Mouse (Mus musculus): ENCODE measurements at regions not wholly inside any gene's neighbourhood (a gene's known extent, or its start where the extent isn't known, plus 50 kb on each side); places are given as distances from the start of the nearest gene placed in this dataset.
A peak's percentile ranks its signal among the peaks of the same experiment; 100 is the strongest.

- no peaks in the 10 kb centered on the region for H3K27me3 ChIP-seq (replicated peaks)
- H3K4me1 ChIP-seq, result no peaks in the 10 kb centered on the region
- no peak overlapping the region for H3K4me3 ChIP-seq (replicated peaks)
- TF ChIP-seq FLI1 (IDR thresholded peaks at IDR 0.05; ENCODE audit: low read length) (no peak), GATA1 (IDR thresholded peaks at IDR 0.05; ENCODE audit: borderline replicate concordance, low read length) (no peak)
- H3K36me3 ChIP-seq (replicated peaks; ENCODE audit: low read length), result no peaks in the 10 kb centered on the region
- H3K9me3 ChIP-seq, result no peaks in the 10 kb centered on the region
These were observed 382.3 kb downstream of the Mllt3 start for GRCm38 (mm10) chr4:87650837-87651236.

- H3K4me3 ChIP-seq (replicated peaks), result no peak overlapping the region
- H3K9me3 ChIP-seq, result peaks cover 3% of the 10 kb centered on the region
- H3K4me1 ChIP-seq, result no peaks in the 10 kb centered on the region
- H3K27me3 ChIP-seq (replicated peaks), result no peaks in the 10 kb centered on the region
- TF ChIP-seq GATA1 (IDR thresholded peaks at IDR 0.05; ENCODE audit: borderline replicate concordance, low read length), result no peak
- no peak for TF ChIP-seq FLI1 (IDR thresholded peaks at IDR 0.05; ENCODE audit: low read length)
- no peaks in the 10 kb centered on the region for H3K36me3 ChIP-seq (replicated peaks; ENCODE audit: low read length)
These were observed 382.8 kb downstream of the Mllt3 start for GRCm38 (mm10) chr4:87650393-87650792.

GRCm38 (mm10) chr4:87648919-87649318 lies 384.2 kb downstream of the Mllt3 start:
- H3K4me1 ChIP-seq, result no peaks in the 10 kb centered on the region
- H3K4me3 ChIP-seq (replicated peaks), result no peak overlapping the region
- TF ChIP-seq FLI1 (IDR thresholded peaks at IDR 0.05; ENCODE audit: low read length) (no peak), GATA1 (IDR thresholded peaks at IDR 0.05; ENCODE audit: borderline replicate concordance, low read length) (no peak)
- H3K9me3 ChIP-seq, result peaks cover 13% of the 10 kb centered on the region
- no peaks in the 10 kb centered on the region for H3K36me3 ChIP-seq (replicated peaks; ENCODE audit: low read length)
- H3K27me3 ChIP-seq (replicated peaks), result no peaks in the 10 kb centered on the region

- Histone ChIP-seq H3K9me3 (peaks cover 13% of the 10 kb centered on the region), H3K36me3 (replicated peaks; ENCODE audit: low read length) (no peaks in the 10 kb centered on the region), H3K27me3 (replicated peaks) (no peaks in the 10 kb centered on the region), H3K4me3 (replicated peaks) (peak overlapping the region; percentile 50), H3K4me1 (no peaks in the 10 kb centered on the region)
- TF ChIP-seq GATA1 (IDR thresholded peaks at IDR 0.05; ENCODE audit: borderline replicate concordance, low read length), result no peak
- TF ChIP-seq FLI1 (IDR thresholded peaks at IDR 0.05; ENCODE audit: low read length), result no peak
These were observed 384.9 kb downstream of the Mllt3 start for GRCm38 (mm10) chr4:87647932-87648911.

GRCm38 (mm10) chr4:87642002-87642401 lies 391.2 kb downstream of the Mllt3 start:
- H3K36me3 ChIP-seq (replicated peaks; ENCODE audit: low read length), result no peaks in the 10 kb centered on the region
- no peak overlapping the region for H3K4me3 ChIP-seq (replicated peaks)
- H3K9me3 ChIP-seq, result peaks cover 13% of the 10 kb centered on the region
- TF ChIP-seq FLI1 (IDR thresholded peaks at IDR 0.05; ENCODE audit: low read length) (no peak), GATA1 (IDR thresholded peaks at IDR 0.05; ENCODE audit: borderline replicate concordance, low read length) (no peak)
- H3K27me3 ChIP-seq (replicated peaks), result no peaks in the 10 kb centered on the region
- H3K4me1 ChIP-seq, result no peaks in the 10 kb centered on the region

- Histone ChIP-seq H3K9me3 (peaks cover 13% of the 10 kb centered on the region), H3K4me3 (replicated peaks) (no peak overlapping the region), H3K36me3 (replicated peaks; ENCODE audit: low read length) (no peaks in the 10 kb centered on the region), H3K4me1 (no peaks in the 10 kb centered on the region), H3K27me3 (replicated peaks) (no peaks in the 10 kb centered on the region)
- TF ChIP-seq GATA1 (IDR thresholded peaks at IDR 0.05; ENCODE audit: borderline replicate concordance, low read length) (no peak), FLI1 (IDR thresholded peaks at IDR 0.05; ENCODE audit: low read length) (no peak)
These were observed 391.6 kb downstream of the Mllt3 start for GRCm38 (mm10) chr4:87641551-87641950.

- no peaks in the 10 kb centered on the region for H3K9me3 ChIP-seq
- H3K4me1 ChIP-seq, result no peaks in the 10 kb centered on the region
- no peaks in the 10 kb centered on the region for H3K27me3 ChIP-seq (replicated peaks)
- TF ChIP-seq GATA1 (IDR thresholded peaks at IDR 0.05; ENCODE audit: borderline replicate concordance, low read length), result no peak
- no peak for TF ChIP-seq FLI1 (IDR thresholded peaks at IDR 0.05; ENCODE audit: low read length)
- no peaks in the 10 kb centered on the region for H3K36me3 ChIP-seq (replicated peaks; ENCODE audit: low read length)
- H3K4me3 ChIP-seq (replicated peaks), result no peak overlapping the region
These were observed 394.9 kb downstream of the Mllt3 start for GRCm38 (mm10) chr4:87638380-87638646.

GRCm38 (mm10) chr4:87637629-87638379 lies 395.4 kb downstream of the Mllt3 start:
- no peaks in the 10 kb centered on the region for H3K9me3 ChIP-seq
- no peak for TF ChIP-seq FLI1 (IDR thresholded peaks at IDR 0.05; ENCODE audit: low read length)
- no peak for TF ChIP-seq GATA1 (IDR thresholded peaks at IDR 0.05; ENCODE audit: borderline replicate concordance, low read length)
- no peaks in the 10 kb centered on the region for H3K4me1 ChIP-seq
- no peaks in the 10 kb centered on the region for H3K36me3 ChIP-seq (replicated peaks; ENCODE audit: low read length)
- no peaks in the 10 kb centered on the region for H3K27me3 ChIP-seq (replicated peaks)
- H3K4me3 ChIP-seq (replicated peaks), result no peak overlapping the region

GRCm38 (mm10) chr4:87611116-87611515 lies 380.8 kb upstream of the Slc24a2 start:
- H3K4me3 ChIP-seq (replicated peaks), result no peak overlapping the region
- TF ChIP-seq GATA1 (IDR thresholded peaks at IDR 0.05; ENCODE audit: borderline replicate concordance, low read length) (no peak), FLI1 (IDR thresholded peaks at IDR 0.05; ENCODE audit: low read length) (no peak)
- no peaks in the 10 kb centered on the region for H3K36me3 ChIP-seq (replicated peaks; ENCODE audit: low read length)
- H3K9me3 ChIP-seq, result peaks cover 4% of the 10 kb centered on the region; the same call in 1 of the 2 replicates
- H3K27me3 ChIP-seq (replicated peaks), result no peaks in the 10 kb centered on the region
- H3K4me1 ChIP-seq, result no peaks in the 10 kb centered on the region

- H3K9me3 ChIP-seq, result 0 out of 2 replicates have a peak, but pooled peaks cover 3% of the 10 kb centered on the region
- TF ChIP-seq GATA1 (IDR thresholded peaks at IDR 0.05; ENCODE audit: borderline replicate concordance, low read length), result no peak
- TF ChIP-seq FLI1 (IDR thresholded peaks at IDR 0.05; ENCODE audit: low read length), result no peak
- no peaks in the 10 kb centered on the region for H3K36me3 ChIP-seq (replicated peaks; ENCODE audit: low read length)
- H3K4me3 ChIP-seq (replicated peaks), result no peak overlapping the region
- no peaks in the 10 kb centered on the region for H3K4me1 ChIP-seq
- no peaks in the 10 kb centered on the region for H3K27me3 ChIP-seq (replicated peaks)
These were observed 363.4 kb upstream of the Slc24a2 start for GRCm38 (mm10) chr4:87593644-87594043.
